Mouse (Mus musculus) common myeloid progenitor, adult 5-6 weeks (primary cell): ENCODE measurements at regions not wholly inside any gene's neighbourhood (a gene's known extent, or its start where the extent isn't known, plus 50 kb on each side); places are given as distances from the start of the nearest gene placed in this dataset.

Source experiments
- ATAC-seq: replicated peaks from 2 replicates; pipeline ENCODE4 v1.8.0; 2016; ENCODE audit warnings: low read depth, mild to moderate bottlenecking, moderate TSS enrichment, inconsistent platforms; ENCODE audit not compliant: poor library complexity, severe bottlenecking

DNA sequence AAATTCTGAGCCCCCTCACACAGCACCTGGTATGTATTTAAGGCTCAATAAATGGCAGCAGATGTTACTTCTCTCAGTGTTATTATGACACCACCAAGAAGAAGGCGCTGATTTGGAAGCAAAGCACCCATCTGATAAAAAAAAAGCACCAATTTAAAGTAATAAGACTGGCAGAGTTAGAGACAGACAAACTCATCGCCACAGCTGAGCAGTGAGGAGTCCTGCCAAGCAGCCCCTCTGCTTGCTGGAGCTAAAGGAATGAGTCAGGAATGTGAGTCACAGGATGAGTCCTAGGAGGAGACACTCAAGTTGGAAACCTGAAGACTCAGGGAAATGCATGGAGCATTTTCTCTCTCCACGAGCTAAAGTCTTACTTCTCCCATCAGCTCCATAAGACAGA, 311.7 kb upstream of the Sox9 start:
- no peak for ATAC-seq

DNA sequence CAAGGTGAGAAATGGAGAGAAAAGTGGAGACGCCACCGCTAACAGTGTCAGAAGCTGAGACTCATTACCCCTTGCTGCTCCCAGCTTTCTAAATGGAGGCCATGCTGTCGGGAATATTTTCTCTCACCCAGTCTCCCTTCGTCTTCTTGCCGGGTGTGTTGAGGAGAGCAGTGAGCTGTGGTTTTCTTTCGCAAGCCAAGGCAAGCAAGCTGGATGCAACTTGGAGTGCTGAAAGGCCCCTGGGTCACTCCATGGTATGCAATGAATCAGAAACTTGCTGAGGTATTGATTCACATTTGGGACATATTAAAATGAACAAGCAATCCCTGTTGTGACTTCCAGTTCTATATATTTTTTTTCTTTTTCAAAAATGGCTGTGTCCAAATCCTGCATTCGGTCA, 308.8 kb upstream of the Sox9 start:
- no peak for ATAC-seq

DNA sequence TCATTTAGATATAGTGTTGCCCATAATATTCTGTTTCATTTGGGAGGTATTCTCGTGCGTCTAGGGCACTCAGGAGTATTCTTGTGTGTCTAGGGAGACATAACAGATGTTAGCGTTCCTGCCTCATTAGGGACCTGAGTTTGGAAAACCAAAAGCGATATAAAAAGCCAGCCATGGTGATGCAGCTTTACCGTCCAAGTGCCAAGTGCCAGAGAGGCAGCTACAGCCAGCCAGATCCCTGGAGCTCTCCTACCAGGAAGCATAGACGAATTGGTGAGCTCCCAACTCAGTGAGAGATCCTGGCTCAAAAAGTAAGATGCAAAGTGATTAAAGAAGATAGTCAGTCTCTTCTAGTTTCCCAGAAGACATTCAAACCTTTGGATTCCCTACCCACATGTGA, 308.3 kb upstream of the Sox9 start:
- ATAC-seq, result no peak

DNA sequence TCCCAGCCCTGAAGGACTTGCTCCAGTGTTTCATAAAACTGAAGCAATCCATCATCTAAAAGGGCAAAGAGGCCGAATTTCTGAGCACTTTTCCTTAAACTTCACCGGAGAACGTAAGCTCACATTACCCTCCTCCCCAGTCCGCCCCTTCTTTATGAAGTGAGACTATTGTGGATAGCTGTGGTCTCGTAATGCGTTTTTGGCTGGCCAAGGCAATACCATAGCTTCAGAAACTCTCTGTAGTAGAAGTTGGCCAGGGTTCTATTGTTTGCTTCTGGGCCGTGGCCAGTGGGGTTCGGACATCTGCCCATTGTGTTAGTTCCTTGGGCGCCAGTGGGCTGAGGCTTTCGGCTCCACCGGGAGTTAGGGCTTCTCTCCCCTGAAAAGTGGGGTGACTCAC, 301.7 kb upstream of the Sox9 start:
- no peak for ATAC-seq

DNA sequence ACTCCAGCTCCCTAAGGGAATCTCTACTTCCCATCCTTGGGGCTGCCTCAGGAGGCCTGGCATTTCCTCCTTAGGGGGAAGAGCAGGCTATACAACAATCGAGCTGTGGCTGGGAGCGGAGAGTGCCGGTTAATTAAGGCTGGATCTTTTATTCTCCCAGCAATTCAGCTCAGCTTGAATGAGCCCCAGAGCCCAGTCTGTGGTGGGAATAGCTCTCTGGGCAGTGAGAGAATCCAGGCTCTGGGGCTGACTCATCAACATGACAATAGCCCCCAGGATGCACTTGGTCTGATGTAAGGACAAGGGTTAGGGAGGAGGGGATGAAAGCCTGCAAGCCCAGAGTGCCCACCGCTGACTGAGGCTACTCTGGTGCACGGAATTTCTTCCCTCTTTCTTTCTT, 280.2 kb upstream of the Sox9 start:
- ATAC-seq, result no peak

DNA sequence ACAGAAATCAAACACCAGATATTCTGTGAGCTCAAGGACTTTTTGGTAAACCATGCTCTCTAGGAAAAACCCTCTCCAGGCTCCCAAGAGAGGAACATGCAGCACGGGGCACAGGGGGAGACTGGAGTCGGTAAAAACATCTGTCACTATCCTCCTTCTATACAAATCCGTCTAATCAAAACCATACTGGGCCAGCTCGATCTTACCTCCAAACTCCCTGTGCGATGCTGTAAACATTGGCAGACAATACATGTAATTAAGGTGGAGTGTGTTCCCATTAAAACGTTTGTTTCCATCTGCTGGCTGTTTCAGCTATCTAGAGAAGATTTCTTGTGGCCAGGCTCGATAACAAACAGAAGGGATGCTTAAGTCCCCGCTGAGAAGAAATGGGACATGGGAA, 262.9 kb upstream of the Sox9 start:
- no peak for ATAC-seq

DNA sequence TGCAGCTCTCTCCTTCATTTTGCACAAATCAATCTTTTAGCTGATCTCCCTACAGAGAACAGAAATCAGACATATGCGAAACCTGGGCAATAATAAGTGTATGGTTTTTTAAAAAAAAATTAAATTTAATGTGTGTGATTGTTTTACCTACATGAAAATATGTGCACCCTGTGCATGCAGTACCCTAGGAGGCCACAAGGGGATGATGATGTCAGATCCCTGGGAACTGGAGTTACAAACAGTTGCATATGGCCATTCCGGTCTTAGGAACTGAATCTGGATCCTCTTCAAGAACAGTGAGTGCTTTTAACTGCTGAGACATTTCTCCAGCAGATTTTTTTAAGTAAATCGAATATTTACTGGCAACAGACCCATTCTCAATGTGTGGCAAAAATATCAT, 257.0 kb upstream of the Sox9 start:
- ATAC-seq, result no peak

DNA sequence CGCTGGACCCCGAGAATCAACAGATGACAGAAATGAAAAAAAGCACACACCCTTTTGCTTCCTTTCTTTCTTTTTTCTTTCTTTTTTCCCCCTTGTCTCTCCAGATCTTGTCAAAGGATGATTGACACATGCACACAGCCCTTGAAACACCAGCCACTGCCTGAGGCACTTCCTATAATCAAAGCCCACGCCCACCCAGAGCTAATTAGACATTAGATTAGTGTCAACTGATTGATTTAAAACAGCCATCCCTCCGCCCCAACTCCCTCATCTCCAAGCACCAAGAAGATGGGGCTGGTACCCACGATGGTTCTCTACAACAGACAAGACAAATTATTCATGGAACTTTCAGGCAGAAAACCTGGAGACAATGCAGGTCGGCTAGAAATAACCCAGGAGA, 239.5 kb upstream of the Sox9 start:
- ATAC-seq, result no peak

DNA sequence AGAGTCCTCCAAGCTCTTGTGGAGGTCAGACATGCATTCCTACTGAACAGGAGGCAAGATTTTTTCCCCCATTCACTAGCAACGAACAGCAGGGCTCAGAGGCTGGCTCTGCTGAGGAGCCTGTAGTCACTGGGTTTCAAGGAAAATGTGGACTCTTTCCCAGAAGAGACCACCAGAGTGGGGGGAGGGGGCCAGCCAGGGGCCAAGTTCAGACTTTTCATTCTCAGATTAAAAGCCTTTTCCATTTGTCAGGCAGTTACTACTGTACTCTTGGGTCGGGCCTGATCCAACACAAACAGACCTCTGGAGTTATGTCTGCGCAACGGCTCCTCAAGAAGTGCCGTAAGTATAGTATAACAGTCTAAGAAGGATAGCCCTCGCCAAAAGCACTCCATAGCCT, 238.6 kb upstream of the Sox9 start:
- no peak for ATAC-seq

DNA sequence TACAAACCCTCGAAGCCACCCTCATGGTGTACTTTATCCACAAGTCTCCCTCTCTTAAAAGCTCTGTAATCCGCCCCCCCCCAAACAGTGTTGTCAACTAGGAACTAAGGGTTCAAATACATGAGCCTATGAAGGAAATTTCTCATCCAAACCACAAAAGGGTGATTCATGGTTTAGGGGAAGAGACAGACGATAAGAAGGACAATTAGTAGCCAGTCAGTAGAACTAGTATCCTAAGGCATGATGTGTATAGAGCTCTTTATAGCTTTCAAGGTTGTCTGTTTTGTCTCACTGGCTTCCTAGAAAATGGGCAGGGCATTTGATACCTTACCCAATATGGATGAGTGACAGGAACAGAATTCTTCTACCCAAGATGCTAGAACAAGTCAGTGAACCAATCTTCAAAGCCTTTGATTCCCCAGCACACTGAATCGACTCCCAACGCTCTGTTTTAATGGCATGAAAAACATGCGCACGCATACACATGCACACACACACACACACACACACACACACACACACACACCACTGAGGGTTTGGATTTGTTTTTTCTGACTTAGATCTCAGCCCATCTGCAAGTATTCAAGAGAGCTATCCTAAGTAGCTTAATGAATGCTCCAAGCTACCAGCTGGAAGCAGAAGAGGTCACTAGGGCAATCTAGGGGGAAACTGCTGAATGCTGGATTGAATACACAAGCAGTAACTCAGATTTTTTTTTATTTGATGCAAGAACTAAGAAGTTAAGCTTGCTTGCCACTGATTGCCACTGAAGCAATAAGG, 236.6 kb upstream of the Sox9 start:
- no peak for ATAC-seq

DNA sequence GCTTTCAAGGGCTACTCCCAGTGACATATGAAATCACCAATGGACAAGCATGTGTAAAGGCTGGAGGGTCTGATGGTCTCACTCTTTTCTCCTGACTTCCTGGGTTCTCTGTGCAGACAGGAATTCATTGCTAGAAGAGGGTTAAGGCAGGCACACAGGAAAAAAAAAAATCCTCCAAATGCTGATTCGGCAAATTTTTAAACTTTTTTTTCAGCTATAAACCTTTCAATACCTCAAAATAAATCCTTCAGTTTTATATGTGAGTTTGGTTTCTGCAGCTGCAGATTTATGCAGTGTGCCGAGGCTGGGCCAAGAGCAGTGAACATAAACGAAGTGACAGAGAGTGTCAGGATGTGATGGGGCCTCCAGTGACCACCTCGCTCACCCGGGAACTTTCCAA, 235.9 kb upstream of the Sox9 start:
- no peak for ATAC-seq

DNA sequence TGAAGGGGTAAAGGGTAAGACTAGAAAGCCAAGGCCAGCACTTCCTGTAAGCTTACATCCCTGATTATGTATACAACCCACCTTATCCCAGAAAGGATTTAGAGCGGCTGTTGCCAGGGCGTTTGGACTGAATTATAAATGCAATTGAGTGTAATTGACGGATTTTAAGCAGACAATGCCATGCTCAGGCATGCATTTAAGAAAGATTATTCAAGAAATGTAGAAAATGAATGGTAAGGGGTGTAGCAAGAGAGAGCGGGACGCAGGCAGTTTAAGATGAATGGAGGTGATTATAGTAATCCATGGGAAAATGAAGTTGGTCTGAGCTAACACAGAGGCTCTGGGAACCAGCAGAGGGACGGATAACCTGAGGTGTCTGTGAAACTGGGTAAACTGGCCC, 229.2 kb upstream of the Sox9 start:
- no peak for ATAC-seq

DNA sequence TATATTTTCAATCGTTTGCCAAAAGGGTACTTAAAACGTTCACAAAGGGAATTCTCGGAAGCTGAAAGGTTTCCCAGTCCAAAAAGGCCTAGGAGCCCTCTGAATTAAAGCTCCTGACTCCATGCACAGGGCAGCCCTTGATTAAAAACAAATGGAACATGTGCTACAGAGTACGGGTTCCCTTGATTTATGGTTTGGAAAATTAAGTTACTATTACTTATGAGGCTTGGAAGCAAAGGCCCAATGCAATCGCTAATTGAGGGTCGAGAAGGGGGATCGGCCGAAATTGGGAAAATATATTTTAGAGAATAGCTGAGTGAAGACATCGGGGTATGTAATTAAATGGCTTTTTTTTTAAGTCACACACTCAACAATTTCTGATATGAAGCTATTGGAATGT, 219.0 kb upstream of the Sox9 start:
- no peak for ATAC-seq

DNA sequence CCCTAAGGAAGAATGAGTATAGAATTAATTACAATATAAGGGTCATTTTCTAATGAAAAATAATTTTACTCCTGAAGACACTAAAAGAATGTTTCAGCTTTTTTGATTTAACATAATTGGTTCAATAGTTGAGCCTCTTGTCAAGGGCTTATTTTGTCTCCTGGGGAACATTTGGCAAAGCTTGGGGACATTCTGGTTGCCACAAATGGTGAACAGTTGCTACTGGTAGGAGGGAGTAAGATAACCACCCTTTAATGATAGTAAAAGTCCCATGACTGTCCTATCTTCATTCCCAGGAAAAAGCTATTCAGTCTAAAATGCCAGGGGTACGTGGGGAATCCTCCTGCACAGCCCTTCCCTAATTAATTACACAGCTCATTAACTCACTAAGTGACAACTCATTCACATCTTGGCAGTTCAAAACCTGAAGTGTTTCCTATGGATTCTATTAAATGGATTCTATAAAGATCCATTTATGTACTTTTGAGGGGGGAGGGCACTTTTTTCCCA, 217.3 kb upstream of the Sox9 start:
- ATAC-seq, result no peak

DNA sequence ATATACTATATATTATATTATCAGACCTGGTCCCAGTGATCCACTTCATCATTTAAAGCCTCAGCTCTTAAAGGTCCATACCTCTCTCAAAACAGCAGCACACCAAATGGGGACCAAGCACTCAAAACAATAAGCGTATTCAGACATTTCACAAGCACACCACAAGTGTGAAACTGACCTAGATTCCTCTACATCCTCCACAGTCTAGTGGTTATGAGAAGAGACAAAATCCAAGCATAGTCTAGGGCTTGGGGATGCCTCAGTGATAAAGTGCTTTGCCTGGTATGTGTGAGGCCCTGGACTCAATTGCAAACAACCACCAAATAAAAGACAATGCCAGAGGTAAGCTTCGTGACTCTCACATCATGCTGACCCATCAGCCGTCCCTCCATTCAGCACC, 216.0 kb upstream of the Sox9 start:
- no peak for ATAC-seq

DNA sequence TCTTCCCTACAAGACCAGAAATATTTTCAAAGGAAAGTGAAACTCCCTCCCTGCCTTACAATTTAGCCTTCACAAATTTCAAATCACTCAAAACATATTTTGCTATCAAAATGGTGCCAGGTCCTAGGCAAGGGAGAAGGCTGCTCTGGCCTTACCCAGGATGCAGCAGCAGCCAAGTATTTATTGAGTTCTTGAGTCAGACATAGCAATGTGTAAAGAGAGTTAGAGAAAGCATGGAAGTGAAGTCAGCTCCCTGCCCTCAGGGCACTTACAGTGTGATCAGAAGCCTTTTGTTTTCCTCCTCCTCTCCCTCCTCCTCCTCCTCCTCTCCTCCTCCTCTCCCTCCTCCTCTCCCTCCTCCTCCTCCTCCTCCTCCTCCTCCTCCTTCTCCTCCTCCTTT, 194.6 kb upstream of the Sox9 start:
- ATAC-seq, result no peak

DNA sequence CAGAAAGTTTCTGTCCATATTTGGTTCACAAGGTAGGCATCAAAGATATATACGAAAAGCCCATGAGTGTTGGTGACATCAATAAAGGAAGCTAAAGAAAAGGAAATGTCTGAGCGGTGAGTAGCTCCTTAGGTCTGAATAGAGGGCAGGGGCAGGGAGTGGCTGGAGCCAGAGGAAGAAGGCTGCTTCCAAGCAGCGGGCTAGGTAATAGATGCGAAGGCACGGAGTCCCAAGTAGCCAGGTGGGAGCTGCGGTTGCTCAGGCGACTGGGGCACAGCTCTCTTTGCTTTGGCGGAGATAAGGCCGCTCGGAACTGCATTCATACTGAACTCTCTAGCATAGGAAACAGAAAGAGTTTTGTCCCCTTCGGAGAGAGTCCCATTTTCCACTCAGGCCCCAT, 193.9 kb upstream of the Sox9 start:
- no peak for ATAC-seq

DNA sequence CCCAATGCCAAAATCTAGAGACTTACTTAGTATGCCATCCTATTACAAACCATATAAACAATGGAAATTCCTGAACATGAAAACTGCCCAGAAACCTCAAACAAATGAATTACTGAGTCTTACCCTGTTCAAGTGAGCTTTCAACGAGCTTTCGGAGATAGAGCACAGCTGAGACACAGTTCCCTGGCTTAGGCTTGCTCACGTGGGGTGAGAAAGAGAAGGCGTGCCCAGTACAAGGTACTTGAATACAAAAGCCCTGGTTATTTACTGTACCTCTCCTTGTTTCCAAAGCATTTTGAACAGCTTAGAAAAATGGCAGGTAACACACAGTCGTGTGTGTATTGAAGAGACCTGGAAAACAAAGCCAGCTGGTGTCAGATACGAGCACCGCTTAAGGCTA, 191.8 kb upstream of the Sox9 start:
- ATAC-seq, result no peak

DNA sequence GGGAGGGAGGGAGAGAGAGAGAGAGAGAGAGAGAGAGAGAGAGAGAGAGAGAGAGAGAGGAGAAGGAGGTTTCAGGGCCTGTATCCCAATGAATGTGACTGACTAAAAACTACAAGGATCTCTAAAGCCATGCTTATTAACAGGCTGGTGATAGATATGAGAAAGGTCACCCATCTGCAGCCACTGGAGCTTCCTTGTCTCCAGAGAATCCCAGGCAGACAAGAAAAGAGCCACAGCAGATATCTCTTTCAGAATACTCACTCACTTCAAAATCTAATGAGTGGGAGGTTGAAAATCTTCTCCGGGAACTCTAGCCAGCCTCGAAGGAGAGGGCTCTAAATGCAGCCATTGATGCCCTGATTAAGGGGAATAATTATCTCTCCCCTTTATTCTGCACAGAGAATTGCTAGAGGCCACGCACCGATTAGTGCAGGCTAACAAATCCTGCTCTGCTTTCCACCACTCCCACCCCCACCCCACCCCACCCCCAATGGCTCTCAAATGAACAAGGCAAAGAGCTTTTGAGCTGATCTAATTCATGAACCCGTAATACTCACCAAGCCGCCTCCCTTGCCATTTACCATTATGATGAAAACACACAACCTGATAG, 189.5 kb upstream of the Sox9 start:
- ATAC-seq, result no peak

DNA sequence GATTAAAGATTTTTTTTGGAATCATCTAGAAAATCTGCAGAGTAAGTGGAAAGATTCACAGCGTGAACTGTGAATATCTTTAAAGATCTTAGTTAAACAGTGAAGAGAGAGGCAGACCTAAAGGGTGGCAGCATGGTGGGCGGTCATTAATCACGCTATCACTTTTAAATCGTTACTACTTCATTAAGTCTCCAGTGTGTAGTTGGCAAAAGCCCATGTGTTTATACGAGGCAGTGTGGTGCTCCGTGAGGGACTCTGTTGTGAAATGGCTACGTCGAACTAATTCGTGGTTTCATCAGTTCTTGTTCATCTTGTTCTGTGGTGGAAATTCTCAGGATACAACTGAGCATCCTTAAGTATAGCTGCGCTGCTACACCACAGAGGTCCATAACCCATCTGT, 188.2 kb upstream of the Sox9 start:
- ATAC-seq, result no peak

DNA sequence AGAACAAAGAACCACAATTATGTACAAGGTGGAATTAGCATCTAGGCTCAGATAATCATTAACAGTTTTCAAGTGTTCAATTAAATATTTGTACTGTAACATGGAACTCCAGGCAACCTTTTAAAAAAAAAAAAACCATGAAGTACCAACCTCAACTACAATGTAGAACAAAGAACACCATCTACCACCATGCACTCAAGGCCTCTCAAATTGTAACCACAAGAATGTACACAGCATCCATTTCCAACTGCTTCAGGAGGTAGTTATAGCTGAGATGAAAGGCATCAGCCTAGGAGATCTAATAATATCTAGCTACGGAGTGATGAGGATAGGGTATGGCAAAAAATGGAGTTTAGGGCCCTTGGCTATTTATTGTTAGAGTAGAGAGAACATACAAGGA, 174.7 kb upstream of the Sox9 start:
- ATAC-seq, result no peak

DNA sequence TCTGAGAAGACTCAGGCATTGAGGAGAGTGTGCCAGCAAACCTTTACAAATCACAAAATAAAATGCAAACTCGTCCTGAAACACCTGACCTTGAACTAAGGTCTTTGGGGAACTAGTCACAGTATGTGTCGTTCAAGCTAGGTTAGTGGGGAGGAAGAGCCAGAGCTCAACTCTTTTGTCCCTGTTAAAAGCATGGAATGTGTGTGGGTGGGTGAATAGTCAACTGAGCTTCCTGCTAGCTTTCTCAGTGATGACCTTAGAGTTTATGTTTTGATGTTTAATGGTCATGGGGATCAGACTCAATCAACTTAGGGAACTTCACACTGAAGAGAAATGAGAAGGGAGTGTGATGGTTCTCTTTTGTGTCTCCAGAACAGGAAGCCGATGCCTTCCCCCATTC, 172.7 kb upstream of the Sox9 start:
- no peak for ATAC-seq
